ENCODE assay signal across 18 mouse cellular contexts in genomic region chr9:121065383-121065978, GRCm38 (mm10).
DNase-seq lines count a peak whose midpoint lies in the region; ATAC-seq lines count a peak whose summit lies in the region.
"Had no signal": no experiment of that assay in that cellular context is flagged by ENCODE, and none has a peak within 500 bp of the region (broad histone marks: within the 10 kb centered on the region; RNA-seq: fewer than 3 reads in every experiment).

No protein-coding gene starts in this region.

- H3K27ac ChIP-seq in embryonic facial prominence, embryonic 14.5 days (replicated peaks; ENCODE audit: low read depth, low read length) = peak overlapping the region; percentile 48; the same call in 1 of the 2 replicates
- H3K27ac ChIP-seq: forebrain, embryonic 12.5 days; heart, embryonic 13.5 days; hindbrain, embryonic 12.5 days had no signal

- H3K9ac ChIP-seq in embryonic facial prominence, embryonic 14.5 days (ENCODE audit: low read depth, low read length) = no peak overlapping the region
- H3K9ac ChIP-seq: forebrain, embryonic 12.5 days; heart, embryonic 13.5 days; hindbrain, embryonic 12.5 days had no signal

- no peaks in the 10 kb centered on the region for H3K27me3 ChIP-seq in embryonic facial prominence, embryonic 14.5 days (replicated peaks; ENCODE audit: control insufficient read depth, insufficient read depth, low read length)
- H3K27me3 ChIP-seq: heart, embryonic 13.5 days; hindbrain, embryonic 12.5 days had no signal

- no peaks in the 10 kb centered on the region for H3K36me3 ChIP-seq in embryonic facial prominence, embryonic 14.5 days (ENCODE audit: control insufficient read depth, insufficient read depth, low read length)
- H3K36me3 ChIP-seq: forebrain, embryonic 12.5 days; heart, embryonic 13.5 days; hindbrain, embryonic 12.5 days had no signal

- no peaks in the 10 kb centered on the region for H3K9me3 ChIP-seq in embryonic facial prominence, embryonic 14.5 days (ENCODE audit: control insufficient read depth, low read length)
- H3K9me3 ChIP-seq: forebrain, embryonic 12.5 days; heart, embryonic 13.5 days; hindbrain, embryonic 12.5 days had no signal

- ATAC-seq in cerebellum, adult (ENCODE audit: insufficient number of reproducible peaks, low FRiP score, low TSS enrichment) = no peak
- ATAC-seq in embryonic facial prominence, embryonic 14.5 days (ENCODE audit: low read depth) = peak; percentile 24; the same call in 1 of the 2 replicates
- ATAC-seq: forebrain, embryonic 16.5 days; hindbrain, embryonic 16.5 days; inflammation-experienced regulatory T-cells, adult 6 months; intestine, postnatal 0 days had no signal

- 50% methylated on average over 10 of the region's 10 CpGs for WGBS in embryonic facial prominence, embryonic 14.5 days

- DNase-seq in cerebellum, postnatal 25 days = peak; percentile 53 to 61
- DNase-seq in heart, adult 11 months = peak; percentile 62
- DNase-seq in heart, postnatal 4 days = no peak
- peak; percentile 76 for DNase-seq in embryonic facial prominence, embryonic 14.5 days (ENCODE audit: low spot score)
- peak; percentile 24 for DNase-seq in yolk sac, embryonic 10.5 days (ENCODE audit: low spot score)
- DNase-seq in urinary bladder, postnatal 10 days (ENCODE audit: low spot score) = no peak
- DNase-seq: adrenal gland, postnatal 10 days; gastrocnemius, postnatal 25 days; heart, postnatal 36 days; kidney, adult 8-10 months had no signal

- no peak overlapping the region for H3K4me3 ChIP-seq in embryonic facial prominence, embryonic 14.5 days (ENCODE audit: low read depth, low read length)
- H3K4me3 ChIP-seq: forebrain, embryonic 12.5 days; heart, embryonic 13.5 days; hindbrain, embryonic 12.5 days had no signal

- H3K4me2 ChIP-seq in embryonic facial prominence, embryonic 14.5 days (ENCODE audit: low read depth, low read length) = no peak overlapping the region
- H3K4me2 ChIP-seq: forebrain, embryonic 12.5 days; heart, embryonic 13.5 days; hindbrain, embryonic 12.5 days had no signal

- H3K4me1 ChIP-seq in embryonic facial prominence, embryonic 14.5 days (ENCODE audit: control insufficient read depth, insufficient read depth, low read length) = peaks cover 12% of the 10 kb centered on the region

Comparison
In these comparisons a context has a peak if more than half of its experiments do, and no peak if none do; other contexts are left out.
1. DNase-seq: peak in cerebellum, postnatal 25 days (2 of 2), heart, adult 11 months (single experiment), embryonic facial prominence, embryonic 14.5 days (single experiment) and yolk sac, embryonic 10.5 days (single experiment); none in heart, postnatal 4 days (single experiment) and urinary bladder, postnatal 10 days (single experiment).